Mouse (Mus musculus) C2C12 (cell line): Measurements from ENCODE around the gene Wnt9b.

Experiments used
- CTCF ChIP-seq: IDR thresholded peaks from one replicate; pipeline ENCODE4 v1.5.1; 2011; ENCODE audit not compliant: control insufficient read depth, insufficient read depth, insufficient read length
- FOSL1 ChIP-seq: IDR thresholded peaks from one replicate; pipeline ENCODE4 v1.8.0; 2011; ENCODE audit warnings: mild to moderate bottlenecking, low read length; ENCODE audit not compliant: poor library complexity, insufficient read depth, severe bottlenecking
- MAX ChIP-seq: IDR thresholded peaks from one replicate; pipeline ENCODE4 v1.6.1; 2011; ENCODE audit warnings: mild to moderate bottlenecking, control low read depth
- MYOD1 ChIP-seq: IDR thresholded peaks from one replicate; pipeline ENCODE4 v1.6.1; 2011; ENCODE audit warnings: low read depth; ENCODE audit not compliant: control insufficient read depth, insufficient read length
- USF1 ChIP-seq: IDR thresholded peaks from one replicate; pipeline ENCODE4 v1.6.1; 2011; ENCODE audit warnings: low read depth, mild to moderate bottlenecking, control low read depth, moderate library complexity

- TF ChIP-seq CTCF (no peak), USF1 (no peak), MYOD1 (no peak), FOSL1 (no peak), MAX (no peak)
Observed at GRCm38 (mm10) chr11:103780152-103780551, 30.5 kb upstream of the Wnt9b start.
